Mouse (Mus musculus) stomach, postnatal 0 days (tissue): ENCODE results near the gene Uox.

Experiments
- CTCF ChIP-seq: IDR thresholded peaks from 2 replicates; pipeline ENCODE4 v1.5.1; 2016; ENCODE audit warnings: antibody characterized with exemption, low read depth, mild to moderate bottlenecking, moderate library complexity
- EP300 ChIP-seq: optimal IDR thresholded peaks from 2 replicates; pipeline ENCODE3; 2016; ENCODE audit warnings: antibody characterized with exemption

DNA sequence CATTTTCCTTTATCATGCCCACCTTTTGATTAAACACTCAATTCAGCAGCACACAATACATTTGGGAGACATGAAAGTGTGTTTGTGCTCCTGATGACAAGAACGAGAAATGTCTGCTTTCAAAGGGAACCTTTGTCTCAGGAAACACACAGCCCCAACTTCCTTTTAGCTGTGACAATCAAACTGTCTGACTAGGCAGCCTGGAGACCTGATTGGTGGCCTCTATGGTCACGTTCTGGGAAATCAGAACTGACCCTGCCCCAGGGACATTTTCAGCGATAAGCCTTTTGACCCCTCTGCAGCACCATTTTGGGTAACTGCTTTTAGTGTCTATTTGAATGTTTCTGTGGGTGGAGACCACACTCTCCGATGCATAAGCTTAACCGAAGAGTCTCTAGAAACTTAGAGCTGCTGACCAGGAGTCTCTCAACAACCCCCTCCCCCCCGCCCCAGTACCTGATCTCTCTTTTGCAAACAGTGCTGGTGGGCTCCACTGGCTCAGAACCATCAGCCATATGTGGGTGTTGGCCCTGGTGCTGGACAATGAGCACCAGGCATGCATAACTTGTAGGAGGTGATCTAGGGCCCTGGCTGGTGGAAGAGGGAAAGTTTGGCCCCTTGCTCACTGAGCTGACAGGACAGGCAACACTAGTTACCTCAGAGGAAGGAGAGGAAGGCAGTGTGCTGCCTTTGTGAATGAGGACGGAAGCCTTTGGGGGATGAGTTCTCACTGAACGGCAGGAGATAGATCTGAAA lies 58.2 kb downstream of the Uox start:
- no peak for TF ChIP-seq CTCF
- no peak for TF ChIP-seq EP300
